Mouse (Mus musculus): Measurements from ENCODE around the gene Rps29. TPM values are rescaled to one million over a fixed set of nuclear protein-coding genes. Genes with fewer than 3 reads are reported as not detected.
"Not testable (repeated sequence)": the region's sequence is repeated elsewhere in the genome, so short reads cannot be mapped to it uniquely, and the experiment has no call there.

Rps29 gene
- polyA plus RNA-seq, 1 experiment, result 1,840 TPM

DNA sequence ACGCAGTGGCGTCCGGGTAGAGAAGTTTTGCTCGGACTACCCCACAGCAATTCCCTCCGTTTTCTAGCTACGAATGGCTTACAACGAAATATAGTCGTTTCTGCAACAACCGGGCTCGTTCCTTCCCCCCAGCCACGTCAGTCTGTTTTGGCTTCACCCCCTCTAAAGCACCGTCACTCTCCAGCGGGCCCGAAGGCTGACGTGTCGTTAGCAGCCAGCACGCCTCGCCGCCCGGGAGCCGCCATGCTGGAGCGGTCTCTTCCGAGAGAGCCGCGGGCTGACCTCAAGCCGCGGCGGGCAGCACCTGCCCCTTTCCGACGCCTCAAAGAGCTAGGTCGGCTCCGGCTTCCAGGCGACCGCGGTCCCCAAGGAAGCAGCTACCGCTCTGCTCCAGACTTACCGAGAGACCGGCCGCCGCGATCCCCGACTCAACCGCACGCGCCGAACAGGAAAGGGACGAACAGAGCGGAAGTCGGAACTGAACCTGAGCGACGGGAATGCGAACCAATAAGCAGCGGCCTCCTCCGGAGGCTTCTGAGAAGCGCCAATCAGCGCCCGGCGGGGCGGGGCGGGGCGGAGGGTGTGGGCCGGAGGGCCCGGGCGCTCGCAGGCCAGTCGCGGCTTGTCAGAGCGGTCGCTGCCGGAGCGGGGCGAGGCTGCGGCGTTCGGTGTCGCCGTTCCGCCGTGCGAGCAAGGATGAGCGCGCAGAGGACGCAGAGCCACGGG lies 24.8 kb upstream of the Rps29 start, which contains the start of the genes Rpl36al and Mgat2:
Rpl36al (minus strand) TSS at position 501 of the 726 bp plus-strand sequence.
Mgat2 (plus strand) TSS at position 575 of the 726 bp plus-strand sequence.
- no peaks in the 10 kb centered on the region for H3K9me3 ChIP-seq
- H3K27me3 ChIP-seq (replicated peaks), result no peaks in the 10 kb centered on the region
- peaks cover 40% of the 10 kb centered on the region for H3K36me3 ChIP-seq (replicated peaks; ENCODE audit: low read length)
- H3K4me1 ChIP-seq, result peaks cover 30% of the 10 kb centered on the region
- no peak for TF ChIP-seq FLI1 (IDR thresholded peaks at IDR 0.05; ENCODE audit: low read length)
- TF ChIP-seq GATA1 (IDR thresholded peaks at IDR 0.05; ENCODE audit: borderline replicate concordance, low read length), result no peak
- peak within 1 kb of the TSS; percentile 98 for H3K4me3 ChIP-seq (replicated peaks)

DNA sequence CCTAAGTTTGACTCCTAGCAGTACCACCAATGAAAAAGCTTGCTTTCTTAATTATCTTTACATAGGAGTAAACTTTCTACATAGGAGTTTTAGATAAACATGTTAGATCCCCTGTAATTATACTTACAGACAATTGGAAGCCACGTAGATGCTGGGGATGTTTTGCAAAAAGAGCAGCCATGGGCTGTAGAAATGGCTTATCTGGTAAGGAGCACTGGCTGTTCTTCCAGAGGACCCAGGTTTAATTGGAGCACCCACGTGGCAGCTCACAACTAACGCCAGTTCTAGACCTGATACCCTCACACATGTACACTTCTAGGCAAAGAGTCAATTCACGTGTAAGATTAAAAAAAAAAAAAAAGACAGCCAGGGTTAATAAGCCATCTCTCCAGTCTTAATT lies 22.8 kb upstream of the Rps29 start:
- Histone ChIP-seq H3K4me1 (peaks cover 18% of the 10 kb centered on the region), H3K9me3 (peaks cover 5% of the 10 kb centered on the region; the same call in 1 of the 2 replicates), H3K4me3 (replicated peaks) (no peak overlapping the region), H3K36me3 (replicated peaks; ENCODE audit: low read length) (peaks cover 39% of the 10 kb centered on the region), H3K27me3 (replicated peaks) (no peaks in the 10 kb centered on the region)
- TF ChIP-seq GATA1 (IDR thresholded peaks at IDR 0.05; ENCODE audit: borderline replicate concordance, low read length) (no peak), FLI1 (IDR thresholded peaks at IDR 0.05; ENCODE audit: low read length) (no peak)

DNA sequence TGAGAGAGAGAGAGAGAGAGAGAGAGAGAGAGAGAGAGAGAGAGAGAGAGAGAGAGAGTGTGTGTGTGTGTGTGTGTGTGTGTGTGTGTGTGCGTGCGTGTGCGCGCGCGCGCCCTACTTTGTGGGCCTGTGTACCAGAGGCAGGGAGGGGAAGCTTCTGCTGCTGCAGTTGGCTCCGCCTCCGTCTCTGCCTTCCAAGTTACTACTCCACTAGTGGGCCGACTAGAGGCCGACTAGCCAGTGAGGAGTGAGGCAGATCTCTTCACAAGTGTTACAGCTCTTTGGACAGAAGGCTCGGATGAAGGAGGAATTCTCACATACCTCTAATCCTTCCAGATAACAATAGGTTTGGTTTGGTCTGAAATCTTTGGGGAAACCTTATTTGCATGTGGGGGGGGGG lies 20.4 kb upstream of the Rps29 start:
- H3K4me3 ChIP-seq (replicated peaks), result no peak overlapping the region
- H3K27me3 ChIP-seq (replicated peaks), result no peaks in the 10 kb centered on the region
- no peak for TF ChIP-seq GATA1 (IDR thresholded peaks at IDR 0.05; ENCODE audit: borderline replicate concordance, low read length)
- TF ChIP-seq FLI1 (IDR thresholded peaks at IDR 0.05; ENCODE audit: low read length), result no peak
- peaks cover 5% of the 10 kb centered on the region; the same call in 1 of the 2 replicates for H3K4me1 ChIP-seq
- peaks cover 57% of the 10 kb centered on the region for H3K36me3 ChIP-seq (replicated peaks; ENCODE audit: low read length)
- peaks cover 5% of the 10 kb centered on the region; the same call in 1 of the 2 replicates for H3K9me3 ChIP-seq

DNA sequence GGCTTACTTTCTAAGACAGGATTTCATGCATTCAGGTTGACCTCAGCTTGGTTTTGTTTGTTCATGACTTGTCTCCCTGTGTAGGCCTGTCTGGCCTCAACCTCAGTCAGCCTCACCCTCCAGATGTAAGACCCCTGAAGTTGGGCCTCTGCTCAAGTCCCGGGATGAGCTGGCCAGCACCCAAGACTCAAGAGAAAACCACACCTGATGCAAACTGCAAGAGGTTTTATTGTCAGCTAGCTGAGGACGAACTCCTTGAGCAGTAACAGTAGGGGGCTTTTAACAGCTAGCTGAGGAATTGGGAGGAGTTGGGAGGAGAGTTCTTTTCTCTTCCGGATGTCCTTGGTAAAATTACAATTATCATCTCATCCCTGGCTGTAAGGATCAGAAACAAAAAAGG lies 18.5 kb upstream of the Rps29 start:
- Histone ChIP-seq H3K9me3 (peaks cover 5% of the 10 kb centered on the region; the same call in 1 of the 2 replicates), H3K36me3 (replicated peaks; ENCODE audit: low read length) (peaks cover 68% of the 10 kb centered on the region), H3K27me3 (replicated peaks) (no peaks in the 10 kb centered on the region), H3K4me3 (replicated peaks) (no peak overlapping the region), H3K4me1 (peaks cover 3% of the 10 kb centered on the region; the same call in 1 of the 2 replicates)
- TF ChIP-seq GATA1 (IDR thresholded peaks at IDR 0.05; ENCODE audit: borderline replicate concordance, low read length), result no peak
- TF ChIP-seq FLI1 (IDR thresholded peaks at IDR 0.05; ENCODE audit: low read length), result no peak

DNA sequence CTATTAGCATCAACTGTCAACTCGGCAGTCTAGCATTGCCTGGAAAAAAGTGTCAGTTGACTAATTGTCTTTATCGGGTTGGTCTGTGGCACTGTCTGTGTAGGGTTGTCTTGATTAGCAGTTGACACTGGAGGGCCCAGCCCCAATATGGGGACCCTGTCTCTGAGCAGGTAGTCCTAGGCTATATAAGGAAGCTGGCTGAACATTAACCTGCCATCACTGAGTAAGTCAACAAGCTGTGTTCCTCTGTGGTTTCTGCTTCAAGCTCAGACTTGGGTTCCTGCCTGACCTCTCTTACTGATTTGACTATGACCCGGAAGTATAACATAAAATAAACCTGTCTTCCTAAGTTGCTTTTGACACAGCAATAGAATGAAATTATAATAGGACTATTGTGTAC lies 17.0 kb upstream of the Rps29 start:
- Histone ChIP-seq H3K27me3 (replicated peaks) (no peaks in the 10 kb centered on the region), H3K36me3 (replicated peaks; ENCODE audit: low read length) (peaks cover 63% of the 10 kb centered on the region), H3K9me3 (peaks cover 5% of the 10 kb centered on the region; the same call in 1 of the 2 replicates), H3K4me1 (peaks cover 8% of the 10 kb centered on the region; the same call in 1 of the 2 replicates), H3K4me3 (replicated peaks) (no peak overlapping the region)
- no peak for TF ChIP-seq FLI1 (IDR thresholded peaks at IDR 0.05; ENCODE audit: low read length)
- no peak for TF ChIP-seq GATA1 (IDR thresholded peaks at IDR 0.05; ENCODE audit: borderline replicate concordance, low read length)

DNA sequence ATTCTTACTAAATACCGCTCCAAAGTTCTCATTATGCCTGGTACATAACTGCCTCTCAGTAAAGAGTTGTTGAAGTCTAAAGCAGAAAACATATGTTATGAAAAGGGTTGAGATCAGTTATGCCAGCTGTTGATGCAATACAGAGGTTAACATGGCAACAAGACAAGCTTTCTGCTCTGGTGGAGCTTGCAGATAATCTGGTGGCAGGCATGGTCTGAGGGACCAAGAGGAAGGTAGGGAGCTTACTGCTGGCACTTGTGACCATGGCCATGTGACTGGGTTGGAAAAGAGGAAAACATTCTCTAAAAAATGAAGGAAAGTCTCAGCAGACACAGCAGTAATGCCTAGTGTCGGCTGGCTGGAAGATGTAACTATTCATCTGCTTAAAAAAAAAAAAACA lies 12.3 kb upstream of the Rps29 start:
- peaks cover 40% of the 10 kb centered on the region for H3K4me1 ChIP-seq
- H3K27me3 ChIP-seq (replicated peaks), result no peaks in the 10 kb centered on the region
- no peaks in the 10 kb centered on the region for H3K9me3 ChIP-seq
- H3K36me3 ChIP-seq (replicated peaks; ENCODE audit: low read length), result peaks cover 37% of the 10 kb centered on the region
- no peak overlapping the region for H3K4me3 ChIP-seq (replicated peaks)
- TF ChIP-seq FLI1 (IDR thresholded peaks at IDR 0.05; ENCODE audit: low read length) (no peak), GATA1 (IDR thresholded peaks at IDR 0.05; ENCODE audit: borderline replicate concordance, low read length) (no peak)

DNA sequence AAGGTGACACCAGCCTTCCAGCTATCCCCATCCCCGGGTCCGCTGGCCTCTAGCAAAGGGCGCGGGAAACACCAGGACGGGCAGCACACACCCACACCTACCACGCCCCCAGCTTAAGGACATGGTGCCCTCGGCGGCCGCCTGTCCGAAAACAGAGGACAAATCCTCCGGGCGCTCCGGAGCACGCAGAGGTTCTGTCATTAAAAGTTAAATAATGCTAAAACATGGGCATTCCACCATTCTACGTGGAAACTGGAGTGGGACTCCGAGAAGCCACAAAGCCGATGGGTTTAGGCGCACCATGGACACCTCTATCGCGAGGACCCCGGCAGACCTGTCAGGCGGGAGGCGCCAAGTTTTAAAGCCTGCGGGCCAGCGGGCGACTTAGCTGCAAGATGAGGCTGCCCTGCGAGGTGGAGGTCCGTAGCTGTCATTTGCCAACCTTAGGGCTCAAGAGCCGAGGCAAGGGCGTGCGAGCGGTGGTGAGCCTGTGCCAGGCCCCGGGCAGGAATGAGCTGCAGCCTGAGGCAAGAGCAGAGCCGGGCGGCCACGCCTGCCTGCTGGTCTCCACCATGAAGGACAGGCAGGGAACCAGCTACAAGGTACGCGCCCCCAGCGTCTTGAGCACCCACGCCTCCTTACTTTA lies 9.6 kb upstream of the Rps29 start, which contains the start of gene Lrr1:
Lrr1 (plus strand) TSS at position 354 of the 646 bp plus-strand sequence.
- Histone ChIP-seq H3K9me3 (no peaks in the 10 kb centered on the region), H3K4me3 (replicated peaks) (peak within 1 kb of the TSS; percentile 99), H3K27me3 (replicated peaks) (no peaks in the 10 kb centered on the region), H3K4me1 (peaks cover 51% of the 10 kb centered on the region), H3K36me3 (replicated peaks; ENCODE audit: low read length) (peaks cover 13% of the 10 kb centered on the region)
- TF ChIP-seq GATA1 (IDR thresholded peaks at IDR 0.05; ENCODE audit: borderline replicate concordance, low read length), result no peak
- TF ChIP-seq FLI1 (IDR thresholded peaks at IDR 0.05; ENCODE audit: low read length), result no peak

DNA sequence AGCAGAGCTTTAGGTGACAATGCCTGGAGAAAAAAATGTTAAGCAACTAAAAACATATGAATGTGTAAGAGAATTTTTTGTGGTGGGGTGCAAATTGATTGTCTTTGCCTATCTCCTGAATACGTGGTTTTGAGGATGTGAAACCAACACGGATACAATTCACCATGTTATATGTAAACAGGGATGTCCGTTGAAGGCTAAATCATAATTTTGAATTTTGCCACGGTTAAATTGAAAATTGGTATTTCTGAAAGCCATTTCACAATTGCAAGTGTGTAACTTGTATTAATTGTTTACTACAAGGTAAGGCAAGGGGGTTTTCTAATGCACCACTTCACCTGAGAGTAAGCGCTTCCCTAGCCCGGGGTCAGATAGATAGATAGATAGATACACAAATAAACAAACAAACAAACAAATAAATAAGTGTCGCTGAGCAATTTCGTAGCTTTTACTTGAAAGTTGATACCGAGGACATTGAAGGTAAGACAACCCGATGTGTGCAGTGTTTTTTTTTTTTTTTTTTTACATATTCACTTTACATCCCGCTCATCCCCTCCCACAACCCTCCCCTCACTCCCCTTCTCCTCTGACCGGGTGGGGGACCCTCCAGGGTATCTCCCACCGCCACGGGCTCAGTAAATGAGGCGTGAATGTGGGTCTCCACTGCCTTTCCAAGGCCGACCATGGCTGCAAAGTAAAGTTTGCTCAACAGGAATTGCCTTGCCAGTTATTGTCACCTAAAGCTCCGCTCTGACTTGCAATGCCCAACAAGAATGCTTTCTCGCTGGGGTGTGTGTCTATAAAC lies 8.9 kb upstream of the Rps29 start:
- Histone ChIP-seq H3K4me1 (peaks cover 57% of the 10 kb centered on the region), H3K27me3 (replicated peaks) (no peaks in the 10 kb centered on the region), H3K36me3 (replicated peaks; ENCODE audit: low read length) (peaks cover 8% of the 10 kb centered on the region), H3K4me3 (replicated peaks) (peak overlapping the region; percentile 99), H3K9me3 (no peaks in the 10 kb centered on the region)
- TF ChIP-seq FLI1 (IDR thresholded peaks at IDR 0.05; ENCODE audit: low read length), result no peak
- no peak for TF ChIP-seq GATA1 (IDR thresholded peaks at IDR 0.05; ENCODE audit: borderline replicate concordance, low read length)

DNA sequence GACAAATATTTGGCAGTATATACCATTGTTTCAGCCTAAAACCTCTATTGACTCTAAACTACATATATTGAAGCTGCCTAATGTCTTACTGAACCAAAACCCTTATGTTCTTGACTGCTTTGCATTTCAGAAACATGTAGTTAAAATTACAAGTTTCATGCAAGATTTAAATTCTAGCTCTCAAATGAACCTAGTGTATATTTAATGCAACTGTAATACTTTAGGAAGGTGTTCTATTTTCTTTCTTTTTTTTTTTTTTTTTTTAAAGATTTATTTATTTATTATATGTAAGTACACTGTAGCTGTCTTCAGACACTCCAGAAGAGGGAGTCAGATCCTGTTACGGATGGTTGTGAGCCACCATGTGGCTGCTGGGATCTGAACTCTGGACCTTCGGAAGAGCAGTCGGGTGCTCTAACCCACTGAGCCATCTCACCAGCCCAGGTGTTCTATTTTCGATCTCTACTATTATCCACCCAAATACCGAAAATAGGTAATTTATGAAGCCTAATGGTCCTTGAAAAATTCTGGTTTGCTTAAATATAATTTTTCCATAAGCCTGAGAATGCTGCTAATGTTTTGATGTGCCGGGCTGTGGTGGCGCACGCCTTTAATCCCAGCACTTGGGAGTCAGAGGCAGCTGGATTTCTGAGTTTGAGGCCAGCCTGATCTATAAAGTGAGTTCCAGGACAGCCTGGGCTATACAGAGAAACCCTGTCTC lies 8.0 kb upstream of the Rps29 start:
- H3K36me3 ChIP-seq (replicated peaks; ENCODE audit: low read length); H3K27me3 ChIP-seq (replicated peaks); H3K4me3 ChIP-seq (replicated peaks); H3K9me3 ChIP-seq: not testable (repeated sequence)
- H3K4me1 ChIP-seq, result peaks cover 57% of the 10 kb centered on the region

Data from megakaryocyte, embryonic 14.5 days (primary cell).